Mouse (Mus musculus) E14TG2a.4 (cell line): Measurements from ENCODE around the gene Foxo3.

Source experiments
- CTCF ChIP-seq: conservative IDR thresholded peaks from 2 replicates; pipeline ENCODE4 v1.5.1; 2014; ENCODE audit warnings: low read length
- NANOG ChIP-seq: IDR thresholded peaks from 2 replicates; pipeline ENCODE4 v1.6.1; 2014; ENCODE audit warnings: borderline replicate concordance, low read length, mixed read lengths
- POU5F1 ChIP-seq: IDR thresholded peaks from 2 replicates; pipeline ENCODE4 v1.6.1; 2014; ENCODE audit warnings: low read length, borderline replicate concordance

GRCm38 (mm10) chr10:42231847-42232246 is 44.7 kb downstream of the Foxo3 start:
- no peak for TF ChIP-seq CTCF
- TF ChIP-seq POU5F1 = no peak
- no peak for TF ChIP-seq NANOG
